Mouse (Mus musculus) C2C12 (cell line): ENCODE measurements around the gene Slc25a13.

Experiments used
- CEBPB ChIP-seq: IDR thresholded peaks from one replicate; pipeline ENCODE4 v1.6.1; 2011; ENCODE audit warnings: low read depth, mild to moderate bottlenecking, control low read depth, moderate library complexity
- CTCF ChIP-seq: IDR thresholded peaks from one replicate; pipeline ENCODE4 v1.5.1; 2011; ENCODE audit not compliant: control insufficient read depth, insufficient read depth, insufficient read length
- MYOG ChIP-seq: IDR thresholded peaks from one replicate; pipeline ENCODE4 v1.6.1; 2011; ENCODE audit not compliant: control insufficient read depth, insufficient read length; ENCODE audit errors: extremely low read depth
- USF1 ChIP-seq: IDR thresholded peaks from one replicate; pipeline ENCODE4 v1.6.1; 2011; ENCODE audit warnings: low read depth, mild to moderate bottlenecking, control low read depth, moderate library complexity

DNA sequence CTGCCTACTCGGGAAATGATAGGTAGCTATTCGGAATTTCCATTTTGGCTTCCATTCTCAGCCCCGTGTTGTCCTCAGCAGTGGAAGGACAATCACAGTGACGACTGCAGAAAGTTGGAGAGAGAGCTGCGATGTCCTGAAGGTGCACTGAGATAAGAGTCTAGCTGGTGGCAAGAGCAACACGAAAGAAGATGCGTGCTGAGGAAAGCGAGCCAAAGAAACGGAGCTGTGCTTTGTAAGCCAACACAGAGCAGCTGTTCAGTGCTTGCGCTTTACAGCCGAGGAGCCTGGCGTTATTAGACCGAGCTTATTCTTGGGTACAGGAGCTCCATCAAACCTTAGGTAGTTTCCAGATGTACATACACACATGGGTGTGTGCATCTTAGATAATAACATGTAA is 23.1 kb downstream of the Slc25a13 start:
- TF ChIP-seq CTCF (no peak), USF1 (no peak), MYOG (no peak), CEBPB (no peak)
